Mouse (Mus musculus) liver, embryonic 14.5 days (tissue): ENCODE measurements at regions not wholly inside any gene's neighbourhood (a gene's known extent, or its start where the extent isn't known, plus 50 kb on each side); places are given as distances from the start of the nearest gene placed in this dataset.

Source experiments
- CTCF ChIP-seq: IDR thresholded peaks from 2 replicates; pipeline ENCODE4 v1.5.1; 2016; ENCODE audit warnings: antibody characterized with exemption, low read depth, control low read depth
- EP300 ChIP-seq: IDR thresholded peaks from 2 replicates; pipeline ENCODE4 v1.6.1; 2016; ENCODE audit warnings: antibody characterized with exemption, low read depth

- no peak for TF ChIP-seq CTCF
- TF ChIP-seq EP300: no peak
These were observed 74.8 kb upstream of the Atp5g3 start for GRCm38 (mm10) chr2:73985911-73986250.
